Mouse (Mus musculus): ENCODE data around the gene Sh3gl1. TPM values are rescaled to one million over a fixed set of nuclear protein-coding genes. Genes with fewer than 3 reads are reported as not detected.
"Not testable (repeated sequence)": the region's sequence is repeated elsewhere in the genome, so short reads cannot be mapped to it uniquely, and the experiment has no call there.

The Sh3gl1 gene
- 96.2 and 96.3 TPM in 2 replicates for polyA plus RNA-seq (2014; fragmentation: Nextera tagmentation; extraction: Ambion mirVana)

GRCm38 (mm10) chr17:56036176-56036900 lies at the start of gene Sh3gl1:
Gene Sh3gl1, minus strand, starts transcription at chr17:56036635.
- DNase-seq (peak; percentile 100), ATAC-seq (ENCODE audit: low FRiP score, low TSS enrichment) (peak; percentile 91)
- Histone ChIP-seq H3K9me3 (ENCODE audit: control insufficient read depth, low read length) (no peaks in the 10 kb centered on the region), H3K4me1 (ENCODE audit: control insufficient read depth, insufficient read depth, low read length) (peaks cover 18% of the 10 kb centered on the region), H3K27ac (replicated peaks; ENCODE audit: low read depth, low read length) (peak within 1 kb of the TSS; percentile 86), H3K4me2 (ENCODE audit: low read length) (peak within 1 kb of the TSS; percentile 69), H3K9ac (replicated peaks; ENCODE audit: low read length) (peak within 1 kb of the TSS; percentile 80), H3K36me3 (ENCODE audit: control insufficient read depth, insufficient read depth, low read length) (peaks cover 21% of the 10 kb centered on the region), H3K4me3 (replicated peaks; ENCODE audit: low read depth, low read length) (peak within 1 kb of the TSS; percentile 88), H3K27me3 (ENCODE audit: control insufficient read depth, insufficient read depth, low read length) (no peaks in the 10 kb centered on the region)
- WGBS, result under 1% methylated on average over 74 of the region's 74 CpGs

- H3K4me1 ChIP-seq (ENCODE audit: control insufficient read depth, insufficient read depth, low read length), result peaks cover 23% of the 10 kb centered on the region
- 5% methylated on average over 8 of the region's 8 CpGs for WGBS
- DNase-seq, result peak; percentile 89
These were observed 44.5 kb upstream of the Sh3gl1 start for GRCm38 (mm10) chr17:56080781-56081585.

GRCm38 (mm10) chr17:56079921-56080320 lies 43.5 kb upstream of the Sh3gl1 start:
- H3K27me3 ChIP-seq (ENCODE audit: control insufficient read depth, insufficient read depth, low read length), result no peaks in the 10 kb centered on the region
- peak overlapping the region; percentile 76 for H3K9ac ChIP-seq (replicated peaks; ENCODE audit: low read length)
- no peaks in the 10 kb centered on the region for H3K9me3 ChIP-seq (ENCODE audit: control insufficient read depth, low read length)
- peaks cover 26% of the 10 kb centered on the region for H3K4me1 ChIP-seq (ENCODE audit: control insufficient read depth, insufficient read depth, low read length)
- peak overlapping the region; percentile 88 for H3K4me3 ChIP-seq (replicated peaks; ENCODE audit: low read depth, low read length)
- H3K27ac ChIP-seq (replicated peaks; ENCODE audit: low read depth, low read length), result peak overlapping the region; percentile 71
- DNase-seq (peak; percentile 9), ATAC-seq (ENCODE audit: low FRiP score, low TSS enrichment) (no peak)
- WGBS, result 3% methylated on average over 11 of the region's 11 CpGs
- H3K4me2 ChIP-seq (ENCODE audit: low read length), result peak overlapping the region; percentile 97
- peaks cover 18% of the 10 kb centered on the region for H3K36me3 ChIP-seq (ENCODE audit: control insufficient read depth, insufficient read depth, low read length)

More at GRCm38 (mm10) chr17:56080781-56081585, 44.5 kb upstream of the Sh3gl1 start:
- H3K9ac ChIP-seq (replicated peaks; ENCODE audit: low read length), result peak overlapping the region; percentile 76
- H3K27me3 ChIP-seq (ENCODE audit: control insufficient read depth, insufficient read depth, low read length), result no peaks in the 10 kb centered on the region
- peak overlapping the region; percentile 88 for H3K4me3 ChIP-seq (replicated peaks; ENCODE audit: low read depth, low read length)
- H3K9me3 ChIP-seq (ENCODE audit: control insufficient read depth, low read length), result no peaks in the 10 kb centered on the region
- H3K27ac ChIP-seq (replicated peaks; ENCODE audit: low read depth, low read length), result peak overlapping the region; percentile 46; the same call in 1 of the 2 replicates
- H3K36me3 ChIP-seq (ENCODE audit: control insufficient read depth, insufficient read depth, low read length), result peaks cover 19% of the 10 kb centered on the region
- peak; percentile 38 for ATAC-seq (ENCODE audit: low FRiP score, low TSS enrichment)
- peak overlapping the region; percentile 97 for H3K4me2 ChIP-seq (ENCODE audit: low read length)

GRCm38 (mm10) chr17:56078880-56079795 lies 42.7 kb upstream of the Sh3gl1 start, which contains the start of gene Hdgfl2:
Gene Hdgfl2, plus strand, starts transcription at chr17:56079634.
- DNase-seq (peak; percentile 99), ATAC-seq (ENCODE audit: low FRiP score, low TSS enrichment) (peak; percentile 93)
- WGBS, result under 1% methylated on average over 61 of the region's 61 CpGs
- Histone ChIP-seq H3K9me3 (ENCODE audit: control insufficient read depth, low read length) (no peaks in the 10 kb centered on the region), H3K4me2 (ENCODE audit: low read length) (peak within 1 kb of the TSS; percentile 97), H3K9ac (replicated peaks; ENCODE audit: low read length) (peak within 1 kb of the TSS; percentile 76), H3K4me3 (replicated peaks; ENCODE audit: low read depth, low read length) (peak within 1 kb of the TSS; percentile 88), H3K4me1 (ENCODE audit: control insufficient read depth, insufficient read depth, low read length) (peaks cover 29% of the 10 kb centered on the region), H3K27ac (replicated peaks; ENCODE audit: low read depth, low read length) (peak within 1 kb of the TSS; percentile 78), H3K27me3 (ENCODE audit: control insufficient read depth, insufficient read depth, low read length) (no peaks in the 10 kb centered on the region), H3K36me3 (ENCODE audit: control insufficient read depth, insufficient read depth, low read length) (peaks cover 18% of the 10 kb centered on the region)

- not testable (repeated sequence) for ATAC-seq (ENCODE audit: low FRiP score, low TSS enrichment); H3K9me3 ChIP-seq (ENCODE audit: control insufficient read depth, low read length); DNase-seq; H3K27me3 ChIP-seq (ENCODE audit: control insufficient read depth, insufficient read depth, low read length); H3K27ac ChIP-seq (replicated peaks; ENCODE audit: low read depth, low read length); H3K9ac ChIP-seq (replicated peaks; ENCODE audit: low read length)
- 65% methylated on average over 9 of the region's 9 CpGs for WGBS
- H3K4me2 ChIP-seq (ENCODE audit: low read length), result peak overlapping the region; percentile 39
- peak overlapping the region; percentile 88; the same call in 1 of the 2 replicates for H3K4me3 ChIP-seq (replicated peaks; ENCODE audit: low read depth, low read length)
- peaks cover 15% of the 10 kb centered on the region for H3K36me3 ChIP-seq (ENCODE audit: control insufficient read depth, insufficient read depth, low read length)
- peaks cover 33% of the 10 kb centered on the region for H3K4me1 ChIP-seq (ENCODE audit: control insufficient read depth, insufficient read depth, low read length)
These were observed 41.9 kb upstream of the Sh3gl1 start for GRCm38 (mm10) chr17:56078361-56078760.

- Histone ChIP-seq H3K36me3 (ENCODE audit: control insufficient read depth, insufficient read depth, low read length) (peaks cover 14% of the 10 kb centered on the region), H3K9ac (replicated peaks; ENCODE audit: low read length) (no peak overlapping the region), H3K4me1 (ENCODE audit: control insufficient read depth, insufficient read depth, low read length) (peaks cover 33% of the 10 kb centered on the region), H3K4me2 (ENCODE audit: low read length) (no peak overlapping the region), H3K27me3 (ENCODE audit: control insufficient read depth, insufficient read depth, low read length) (no peaks in the 10 kb centered on the region), H3K4me3 (replicated peaks; ENCODE audit: low read depth, low read length) (no peak overlapping the region), H3K9me3 (ENCODE audit: control insufficient read depth, low read length) (no peaks in the 10 kb centered on the region), H3K27ac (replicated peaks; ENCODE audit: low read depth, low read length) (no peak overlapping the region)
- 86% methylated on average over 5 of the region's 5 CpGs for WGBS
- ATAC-seq (ENCODE audit: low FRiP score, low TSS enrichment), result no peak
- DNase-seq, result no peak
These were observed 41.1 kb upstream of the Sh3gl1 start for GRCm38 (mm10) chr17:56077523-56077922.

- H3K9ac ChIP-seq (replicated peaks; ENCODE audit: low read length), result peak within 1 kb of the TSS; percentile 79
- peak within 1 kb of the TSS; percentile 77 for H3K4me2 ChIP-seq (ENCODE audit: low read length)
- H3K4me1 ChIP-seq (ENCODE audit: control insufficient read depth, insufficient read depth, low read length), result peaks cover 10% of the 10 kb centered on the region
- WGBS, result under 1% methylated on average over 35 of the region's 35 CpGs
- no peaks in the 10 kb centered on the region for H3K9me3 ChIP-seq (ENCODE audit: control insufficient read depth, low read length)
- peak within 1 kb of the TSS; percentile 85 for H3K4me3 ChIP-seq (replicated peaks; ENCODE audit: low read depth, low read length)
- ATAC-seq (ENCODE audit: low FRiP score, low TSS enrichment), result peak; percentile 61
- H3K36me3 ChIP-seq (ENCODE audit: control insufficient read depth, insufficient read depth, low read length), result peaks cover 34% of the 10 kb centered on the region
- H3K27me3 ChIP-seq (ENCODE audit: control insufficient read depth, insufficient read depth, low read length), result no peaks in the 10 kb centered on the region
- H3K27ac ChIP-seq (replicated peaks; ENCODE audit: low read depth, low read length), result peak within 1 kb of the TSS; percentile 87
- DNase-seq, result peak; percentile 98
These were observed 38.4 kb upstream of the Sh3gl1 start, which contains the start of gene Ubxn6 for GRCm38 (mm10) chr17:56074827-56075208. Gene Ubxn6, minus strand, starts transcription at chr17:56075028.

Measured in midbrain, embryonic 14.5 days (tissue).